Mouse (Mus musculus) activated CD4-positive, CD25-positive, alpha-beta regulatory T cell, adult 4 months (primary cell): ENCODE measurements around the gene Trappc6b. TPM values are rescaled to one million over a fixed set of nuclear protein-coding genes. Genes with fewer than 3 reads are reported as not detected.
"Not testable (repeated sequence)": the region's sequence is repeated elsewhere in the genome, so short reads cannot be mapped to it uniquely, and the experiment has no call there.

Experiments used
- ATAC-seq: one replicate; pipeline ENCODE4 v1.8.0; 2017
- polyA plus RNA-seq, 2 experiments: library from polyadenylated mRNA; unstranded; fragments of 100-300 nt; shearing (Covaris generic); gene quantifications; one replicate each; pipeline ENCODE4 v1.2.1; 2017

Gene Trappc6b
- polyA plus RNA-seq: 10 to 100 TPM; 73.9 to 78.8 TPM

DNA sequence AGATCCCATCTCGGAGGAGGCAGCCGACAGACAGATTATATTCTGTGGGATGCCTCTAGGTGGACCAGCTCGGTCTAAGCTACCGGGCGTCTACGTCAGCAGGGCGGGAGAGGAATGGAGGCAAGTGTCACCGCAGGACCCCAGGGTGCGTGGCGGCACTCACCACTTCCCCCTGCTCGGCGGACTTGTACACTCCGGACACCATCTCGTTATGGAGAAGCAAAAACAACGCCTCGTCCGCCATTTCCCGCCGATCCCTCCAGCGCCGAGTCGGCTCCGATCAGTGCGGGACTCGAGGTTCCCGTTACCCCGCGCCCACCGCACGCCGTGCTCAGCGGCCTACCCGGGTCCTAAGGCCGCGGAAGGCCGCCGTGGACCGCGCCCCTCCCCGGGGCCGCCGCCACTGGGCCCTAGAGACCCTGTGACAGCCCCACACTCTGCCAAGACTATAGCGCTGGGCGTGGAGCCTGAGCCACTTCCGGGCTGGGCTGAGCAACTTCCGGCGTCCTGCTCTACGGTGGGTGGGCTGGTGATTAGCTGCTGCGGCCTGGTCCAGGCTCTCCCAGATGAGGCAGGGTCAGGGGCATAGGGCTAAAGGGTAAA lies at the start of gene Trappc6b:
Gene Trappc6b (minus strand): TSS at position 480 of the 603 bp plus-strand sequence.
- ATAC-seq: peak; percentile 92

DNA sequence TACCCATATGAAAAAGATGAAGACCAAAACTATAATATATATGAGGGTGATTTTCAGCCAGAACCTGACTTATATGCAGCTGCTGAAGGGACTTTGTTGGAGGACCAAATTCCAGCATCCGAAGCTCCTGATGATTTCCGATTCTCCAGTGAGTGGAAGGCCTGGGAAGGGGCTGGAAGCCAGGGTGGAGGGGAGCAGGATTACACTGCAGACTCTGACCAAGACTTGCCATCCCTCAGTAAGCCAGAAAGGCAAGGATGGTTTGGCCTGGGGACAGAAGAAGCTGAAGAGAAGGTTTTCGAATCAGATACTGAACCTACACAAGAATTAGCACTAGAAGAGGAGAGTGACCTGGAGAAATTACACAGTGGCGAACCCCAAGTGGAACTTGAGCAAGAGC lies 46.7 kb upstream of the Trappc6b start:
- no peak for ATAC-seq

DNA sequence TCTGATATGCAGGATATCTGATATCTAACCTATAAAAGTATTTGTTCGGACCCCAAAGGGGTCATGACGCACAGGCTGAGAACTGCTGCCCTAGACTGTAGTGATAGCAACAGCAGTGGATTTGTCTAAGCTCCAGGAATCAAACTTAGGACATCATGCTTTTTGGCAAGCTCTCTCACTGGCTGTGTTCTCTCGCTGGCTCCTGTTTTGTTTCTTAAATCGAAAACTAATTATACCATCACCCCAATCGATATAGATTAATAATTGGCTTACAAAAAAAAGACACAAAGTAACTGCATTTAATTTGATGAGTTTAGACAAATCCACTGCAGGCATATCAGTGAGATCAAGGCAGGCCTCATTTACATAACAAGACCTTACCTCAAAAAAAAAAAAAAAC lies 45.2 kb upstream of the Trappc6b start:
- ATAC-seq: no peak

DNA sequence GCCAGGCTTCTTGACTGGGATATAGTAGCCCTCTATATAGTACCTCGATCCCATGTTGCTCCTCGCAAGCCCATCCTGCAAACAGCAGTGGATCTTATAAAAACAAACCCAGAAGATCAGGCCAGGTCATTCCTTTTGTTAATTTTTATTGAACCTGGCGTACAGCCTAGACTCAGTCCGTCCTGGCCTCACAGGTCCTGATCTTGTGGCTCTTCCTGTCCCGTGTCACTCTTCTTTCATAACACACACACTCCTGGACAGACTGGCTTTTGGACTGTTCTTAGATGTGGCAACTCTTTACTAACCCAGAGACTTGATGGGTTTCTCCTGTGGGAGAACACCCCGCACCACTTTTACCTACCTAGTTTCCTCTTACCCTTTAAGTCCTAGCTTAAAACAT lies 44.6 kb upstream of the Trappc6b start:
- no peak for ATAC-seq

DNA sequence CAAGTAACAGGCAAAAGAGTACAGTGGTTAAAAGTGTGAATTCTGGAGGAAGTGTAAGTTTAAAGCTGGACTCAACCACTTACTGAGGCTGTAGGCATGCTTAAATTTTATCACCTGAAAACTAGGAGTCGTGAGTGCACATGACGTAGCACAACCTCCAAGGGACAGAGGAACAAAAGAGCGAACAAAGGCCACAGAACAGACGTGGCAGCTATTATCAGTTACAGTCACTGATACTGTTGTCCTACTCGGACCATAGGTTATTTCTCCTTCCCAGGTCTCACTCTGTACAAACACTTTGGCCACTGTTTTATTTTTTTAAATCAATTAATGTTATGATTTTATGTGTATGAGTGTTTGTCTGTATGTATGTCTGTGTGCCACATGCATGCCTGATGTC lies 43.5 kb upstream of the Trappc6b start:
- ATAC-seq: no peak

DNA sequence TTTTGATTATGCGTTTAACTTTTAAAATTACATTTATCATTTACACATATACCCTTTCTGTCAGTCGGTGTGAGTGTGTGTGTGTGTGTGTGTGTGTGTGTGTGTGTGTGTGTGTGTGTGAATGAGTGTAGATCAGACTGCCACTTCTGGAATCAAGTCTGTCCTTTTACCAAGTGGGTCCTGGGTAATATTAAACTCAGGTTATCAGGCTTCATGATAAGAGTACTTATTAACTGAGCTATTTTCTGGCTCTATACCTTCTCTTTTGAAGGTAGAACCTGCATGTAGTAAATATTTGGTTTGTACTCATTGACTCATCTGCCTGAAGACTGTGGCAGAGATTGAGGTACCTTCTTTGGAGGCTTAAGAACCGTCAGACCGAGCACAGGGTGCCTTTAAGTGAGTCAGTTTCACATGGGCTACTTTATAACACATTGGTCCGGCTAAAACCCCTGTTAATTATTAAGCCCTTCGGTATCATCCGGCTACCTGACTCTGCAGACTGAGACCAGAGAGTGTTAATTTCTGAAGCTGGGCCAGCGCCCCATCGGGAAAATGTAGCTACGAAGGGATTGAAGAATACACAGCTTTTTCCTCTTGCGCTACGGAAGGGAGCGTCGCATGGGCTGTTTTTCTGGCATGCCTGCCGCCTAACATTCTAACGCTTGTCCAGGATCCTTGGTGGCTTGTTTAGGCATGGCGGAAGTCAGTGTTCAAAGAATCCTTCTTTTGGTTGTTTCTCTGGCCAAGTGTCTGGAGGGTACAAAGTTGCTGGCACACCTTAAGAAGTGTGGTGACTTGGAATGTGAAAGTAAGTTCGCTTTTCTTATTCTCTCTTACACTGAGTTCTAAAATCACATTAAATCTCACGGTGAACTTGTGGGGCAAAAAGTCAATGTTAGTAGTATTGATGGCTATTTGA lies 34.1 kb upstream of the Trappc6b start, which contains the start of gene Mia2:
Gene Mia2 (plus strand): TSS at position 696 of the 922 bp plus-strand sequence.
- ATAC-seq: no peak

DNA sequence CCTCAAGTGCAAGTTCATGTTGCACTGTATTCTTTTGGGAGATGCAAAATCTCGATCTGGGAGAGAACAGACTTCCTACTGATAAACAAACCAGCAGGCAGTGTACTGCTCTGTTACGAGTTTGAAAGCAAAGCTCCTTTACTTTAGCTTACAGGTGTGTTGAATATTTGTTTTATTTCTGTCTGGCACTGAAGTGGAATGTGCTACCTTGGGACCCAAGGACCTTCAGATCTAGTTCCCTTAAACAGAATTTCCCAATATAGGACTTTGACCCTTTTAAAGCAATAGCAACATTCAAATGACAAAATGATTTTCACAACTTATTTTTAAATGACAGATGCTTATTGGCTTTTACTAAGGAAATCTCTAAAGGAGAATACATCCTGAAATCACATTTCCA lies 32.3 kb upstream of the Trappc6b start:
- ATAC-seq: no peak

DNA sequence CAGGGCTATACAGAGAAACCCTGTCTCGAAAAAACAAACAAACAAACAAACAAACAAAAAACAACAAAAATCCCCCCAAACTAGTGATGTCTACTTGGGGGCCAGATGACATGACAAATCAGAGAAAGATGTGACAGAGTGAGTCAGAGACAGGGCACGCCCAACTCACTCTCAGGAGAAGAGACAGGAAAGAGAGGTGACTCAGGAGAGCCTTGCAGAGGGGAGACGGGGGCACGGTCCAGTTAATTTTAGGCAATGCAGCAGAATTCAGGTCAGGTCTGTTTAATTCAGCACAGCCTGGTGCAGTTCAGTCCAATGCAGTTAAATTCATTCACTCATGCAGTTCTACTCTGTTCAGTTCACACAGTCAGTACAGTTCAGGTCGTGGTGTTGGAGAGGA lies 24.9 kb upstream of the Trappc6b start:
- no peak for ATAC-seq

DNA sequence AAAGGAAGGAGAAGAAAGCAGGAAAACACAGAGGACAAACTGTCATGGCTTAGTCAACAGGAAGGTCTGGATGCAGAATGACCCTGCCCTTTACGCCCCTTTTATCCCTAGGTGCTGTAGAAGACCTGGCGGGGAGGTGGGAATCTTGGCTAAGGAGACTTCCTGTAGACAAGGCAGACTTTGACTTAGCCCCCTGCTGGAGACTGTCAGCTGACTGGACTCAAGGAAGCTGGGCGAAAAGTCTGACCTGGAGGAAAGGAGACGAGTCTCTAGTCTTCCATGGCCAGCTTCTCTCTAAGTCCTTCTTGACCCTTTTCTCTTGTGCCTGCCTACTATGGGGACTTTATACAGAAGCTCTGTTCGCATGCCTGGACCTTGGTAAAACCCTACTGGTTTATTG lies 23.2 kb upstream of the Trappc6b start:
- no peak for ATAC-seq

DNA sequence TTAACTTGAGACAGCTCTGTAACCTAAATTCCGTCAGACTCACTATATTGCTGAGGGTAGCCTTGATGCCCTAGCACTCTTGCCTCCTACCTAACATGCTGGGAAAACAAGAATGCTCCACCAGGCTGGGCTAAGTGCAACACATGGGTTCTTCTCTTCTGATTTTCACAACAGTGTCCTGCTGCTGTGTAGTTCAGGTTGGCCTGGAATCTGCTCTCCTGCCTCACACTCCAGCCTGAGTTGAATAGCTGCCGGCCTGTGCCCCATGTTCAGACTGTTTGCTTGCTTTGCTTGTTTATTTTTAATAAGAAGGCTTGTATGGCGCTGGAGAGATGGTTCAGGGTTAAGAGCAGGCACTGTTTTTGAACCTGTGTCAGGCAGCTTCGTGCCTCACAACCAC lies 19.2 kb upstream of the Trappc6b start:
- no peak for ATAC-seq

DNA sequence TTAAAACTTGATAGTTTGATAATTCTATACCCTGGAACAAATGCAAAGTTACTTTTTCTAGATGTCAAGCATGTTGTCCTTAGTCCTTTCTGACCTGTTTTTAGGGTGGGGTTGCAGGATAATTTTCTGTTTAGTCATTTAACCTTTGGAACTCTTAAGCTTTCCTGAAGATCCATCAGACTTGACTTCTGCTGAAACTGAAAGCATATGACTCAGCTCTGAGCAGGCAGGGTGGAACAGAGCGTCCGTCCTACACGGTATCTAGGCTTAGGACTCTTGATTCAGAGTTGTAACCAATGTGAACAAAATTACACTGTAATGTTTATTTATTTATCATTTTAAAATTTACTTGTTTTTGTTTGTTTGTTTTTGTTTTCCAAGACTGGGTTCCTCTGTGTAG lies 16.6 kb upstream of the Trappc6b start:
- ATAC-seq: no peak

DNA sequence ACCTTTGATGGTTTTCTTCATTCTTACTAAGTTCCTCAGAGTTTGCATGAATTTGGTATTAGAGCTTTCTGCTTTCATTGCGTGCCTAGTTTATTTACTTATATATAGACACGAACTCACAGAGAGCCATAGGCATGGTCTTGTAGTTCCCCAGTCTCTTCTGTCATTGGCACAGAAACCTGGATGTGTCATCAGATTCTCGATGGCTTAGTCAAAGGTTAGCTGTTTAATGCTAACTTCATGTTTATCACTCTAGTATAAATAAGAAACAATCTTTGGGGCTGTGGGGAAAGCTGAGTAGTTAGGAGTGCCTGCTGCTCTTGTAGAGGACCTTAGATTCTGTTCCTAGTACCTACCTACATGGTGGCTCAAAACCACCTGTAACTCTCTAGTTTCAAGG lies 15.7 kb upstream of the Trappc6b start:
- no peak for ATAC-seq

DNA sequence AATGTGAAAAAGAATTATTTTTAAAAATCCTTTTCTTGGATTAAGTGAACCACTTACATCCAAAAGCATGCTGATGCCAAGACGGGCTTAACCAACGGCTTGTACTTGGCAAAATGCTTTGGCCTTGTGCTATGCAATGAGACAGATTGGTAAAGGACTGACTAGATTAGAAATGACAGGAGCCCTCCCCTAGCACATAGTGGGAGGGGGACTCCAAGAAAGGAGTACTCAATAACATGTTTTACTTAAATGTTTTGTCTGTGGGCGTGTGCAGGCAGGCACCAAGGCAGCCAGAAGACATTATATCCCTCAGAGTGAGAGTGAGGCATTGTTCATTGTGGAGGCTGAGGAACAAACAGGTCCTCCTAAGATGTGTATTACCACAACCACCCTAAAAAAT lies 12.8 kb upstream of the Trappc6b start:
- ATAC-seq: no peak

DNA sequence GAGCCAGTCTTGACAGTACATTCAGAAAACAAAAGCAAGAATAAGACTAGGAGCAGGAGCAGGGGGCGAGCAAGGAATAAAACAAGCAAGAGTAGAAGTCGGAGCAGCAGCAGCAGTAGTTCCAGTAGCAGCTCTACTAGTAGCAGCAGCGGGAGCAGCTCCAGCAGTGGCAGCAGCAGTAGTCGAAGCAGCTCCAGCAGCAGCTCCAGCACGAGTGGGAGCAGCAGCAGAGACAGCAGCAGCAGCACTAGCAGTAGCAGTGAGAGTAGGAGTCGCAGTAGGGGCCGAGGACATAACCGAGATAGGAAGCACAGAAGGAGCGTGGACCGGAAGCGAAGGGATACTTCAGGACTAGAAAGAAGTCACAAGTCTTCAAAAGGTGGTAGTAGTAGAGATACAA lies 11.0 kb upstream of the Trappc6b start:
- no peak for ATAC-seq

DNA sequence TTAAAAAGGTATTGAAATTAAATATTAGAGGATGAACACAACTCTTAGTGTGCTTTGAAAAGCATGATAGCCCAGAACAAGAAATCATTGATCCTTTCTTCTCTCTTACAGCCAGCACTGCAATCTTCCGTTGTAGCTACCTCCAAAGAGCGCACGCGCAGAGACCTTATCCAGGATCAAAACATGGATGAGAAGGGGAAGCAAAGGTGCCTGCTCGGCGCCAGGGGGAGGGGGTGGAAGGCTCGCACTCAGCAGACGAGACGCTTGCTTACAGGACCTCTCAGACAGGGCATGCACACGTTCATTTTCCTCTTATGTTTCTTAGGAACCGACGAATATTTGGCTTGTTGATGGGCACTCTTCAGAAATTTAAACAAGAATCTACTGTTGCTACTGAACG lies 7.5 kb upstream of the Trappc6b start:
- ATAC-seq: no peak

DNA sequence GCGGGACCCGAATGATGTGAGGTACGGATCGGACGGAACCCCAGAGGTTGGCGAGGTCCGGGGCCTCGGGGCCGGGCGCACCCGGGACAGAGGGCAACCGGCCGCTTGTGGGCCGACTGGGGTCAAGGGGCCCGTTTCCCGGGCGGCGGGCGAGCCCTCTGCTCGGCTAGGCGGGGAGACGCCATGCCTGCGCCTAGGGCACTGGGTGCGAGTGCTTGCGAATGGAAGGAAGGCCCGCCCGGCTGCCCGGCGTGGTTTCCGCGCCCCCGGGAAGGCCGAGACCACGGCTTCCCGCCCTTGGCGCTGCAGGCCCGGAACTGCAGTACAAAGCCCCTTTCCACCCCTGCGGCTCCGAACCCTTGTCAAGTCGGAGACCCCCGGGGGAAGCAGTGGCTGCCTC lies 5.8 kb upstream of the Trappc6b start:
- ATAC-seq: peak; percentile 18

DNA sequence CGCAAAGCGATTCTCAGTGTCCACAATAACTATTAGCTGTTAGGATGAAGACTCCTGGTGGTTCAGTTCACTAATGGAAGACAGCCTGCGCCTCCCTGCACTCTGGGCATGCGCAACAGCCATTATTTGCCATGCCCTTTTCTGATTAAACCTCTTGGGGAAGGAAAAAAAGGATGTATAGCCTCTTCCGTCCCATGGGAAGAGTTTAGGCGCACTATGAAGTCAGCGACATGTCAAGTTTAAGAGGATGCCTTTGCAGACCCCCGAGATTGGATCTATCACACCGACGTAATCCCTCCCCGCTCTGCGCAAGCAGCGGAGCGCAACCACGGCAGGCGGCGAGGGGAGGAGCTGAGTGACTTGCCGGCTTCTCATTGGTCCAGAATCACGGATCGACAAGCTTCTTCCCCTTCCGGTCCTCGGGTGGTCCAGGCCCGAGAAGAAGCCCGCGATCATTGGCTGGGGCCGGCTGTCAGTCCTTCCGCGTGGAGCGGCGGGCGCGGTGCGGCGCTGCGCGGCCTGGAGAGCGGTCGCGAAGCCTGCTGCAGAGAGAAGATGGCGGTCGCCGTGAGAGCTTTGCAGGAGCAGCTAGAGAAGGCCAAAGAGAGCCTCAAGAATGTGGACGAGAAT lies 5.3 kb upstream of the Trappc6b start, which contains the start of gene Pnn:
Gene Pnn (plus strand): TSS at position 437 of the 630 bp plus-strand sequence.
- ATAC-seq: peak; percentile 99

DNA sequence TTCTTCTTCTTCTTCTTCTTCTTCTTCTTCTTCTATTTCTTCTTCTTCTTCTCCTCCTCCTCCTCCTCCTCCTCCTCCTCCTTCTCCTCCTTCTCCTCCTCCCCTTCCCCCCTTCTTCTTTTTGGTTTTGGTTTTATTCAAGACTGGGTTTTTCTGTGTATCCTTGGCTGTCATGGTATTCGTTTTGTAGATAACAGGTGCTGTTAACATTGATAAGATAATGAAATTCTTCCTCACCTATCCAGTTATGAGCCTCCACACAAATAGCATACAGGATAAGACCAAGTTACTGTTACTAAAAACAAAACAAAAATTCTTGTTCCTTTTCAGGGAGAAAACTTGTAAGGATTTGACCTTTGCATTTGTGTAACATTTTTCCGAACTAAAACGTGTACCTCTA lies 4.5 kb upstream of the Trappc6b start:
- no peak for ATAC-seq

DNA sequence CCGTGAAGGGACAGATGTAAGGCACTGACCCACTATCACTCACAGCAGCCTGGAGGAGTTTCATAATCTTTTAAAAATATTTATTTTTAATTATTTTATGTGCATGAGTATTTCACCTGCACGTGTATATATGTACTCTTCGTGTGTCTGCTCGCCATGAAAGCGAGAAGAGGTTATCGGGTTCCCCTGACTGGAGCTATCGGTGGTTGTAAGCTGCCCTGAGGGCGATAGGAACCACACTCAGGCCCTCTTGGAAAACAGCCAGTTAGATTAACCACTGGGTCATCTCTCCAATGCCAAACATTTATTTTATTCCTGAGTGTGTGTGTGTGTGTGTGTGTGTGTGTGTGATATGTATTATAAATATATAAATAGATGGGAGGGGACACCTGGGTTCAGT lies 3.6 kb upstream of the Trappc6b start:
- ATAC-seq: no peak

DNA sequence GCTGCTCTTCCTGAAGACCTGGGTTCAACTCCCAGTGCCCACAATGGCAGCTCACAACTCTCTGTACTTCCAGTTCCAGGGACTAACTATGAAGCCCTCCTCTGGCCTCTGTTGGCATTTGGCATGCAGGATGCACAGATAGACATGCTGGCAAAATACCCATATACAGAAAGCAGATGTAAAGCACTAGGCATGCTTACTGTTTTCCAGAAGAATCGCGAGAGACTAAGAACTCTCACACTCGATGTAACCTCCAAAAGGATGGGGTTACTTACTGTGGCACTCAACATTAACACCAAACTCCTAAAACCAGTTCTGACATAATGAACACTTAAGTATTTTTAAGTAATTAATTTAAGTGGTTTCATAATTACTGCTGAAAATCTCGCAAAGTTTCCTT lies 950 bp downstream of the Trappc6b start:
- ATAC-seq: no peak

DNA sequence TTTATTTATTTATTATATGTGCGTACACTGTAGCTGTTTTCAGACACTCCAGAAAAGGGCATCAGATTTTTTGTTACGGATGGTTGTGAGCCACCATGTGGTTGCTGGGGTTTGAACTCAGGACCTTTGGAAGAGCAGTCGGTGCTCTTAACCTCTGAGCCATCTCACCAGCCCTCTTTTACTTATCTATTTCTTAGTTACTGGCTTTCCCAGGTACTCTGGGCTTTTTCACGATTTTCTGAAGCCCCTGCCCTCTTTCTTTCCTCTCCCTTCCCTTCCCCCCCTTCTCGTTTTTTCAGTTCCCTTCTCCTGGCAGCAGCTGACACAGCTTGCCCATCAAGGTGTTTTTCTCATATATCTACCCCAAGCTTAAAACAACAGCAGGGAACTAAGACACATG lies 3.0 kb downstream of the Trappc6b start:
- ATAC-seq: not testable (repeated sequence)

DNA sequence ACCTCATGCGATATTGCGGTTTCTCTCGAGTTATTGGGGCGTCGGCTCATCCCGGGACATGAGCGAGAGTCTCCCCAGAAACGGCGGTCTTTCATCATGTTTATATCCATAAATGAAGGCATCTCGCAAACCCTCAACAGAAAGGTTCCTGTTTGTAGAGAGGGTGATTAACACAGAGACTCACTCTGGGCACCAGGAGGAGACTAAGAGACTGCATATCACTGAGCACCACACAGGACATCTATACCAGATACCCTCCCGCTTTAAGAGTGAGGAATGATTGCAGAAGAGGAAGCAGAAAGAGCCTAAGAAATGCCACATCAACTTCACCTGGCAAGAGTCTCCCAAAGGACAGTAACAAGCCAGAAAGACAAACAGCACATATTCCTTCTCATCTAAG lies 5.0 kb downstream of the Trappc6b start:
- ATAC-seq: no peak

DNA sequence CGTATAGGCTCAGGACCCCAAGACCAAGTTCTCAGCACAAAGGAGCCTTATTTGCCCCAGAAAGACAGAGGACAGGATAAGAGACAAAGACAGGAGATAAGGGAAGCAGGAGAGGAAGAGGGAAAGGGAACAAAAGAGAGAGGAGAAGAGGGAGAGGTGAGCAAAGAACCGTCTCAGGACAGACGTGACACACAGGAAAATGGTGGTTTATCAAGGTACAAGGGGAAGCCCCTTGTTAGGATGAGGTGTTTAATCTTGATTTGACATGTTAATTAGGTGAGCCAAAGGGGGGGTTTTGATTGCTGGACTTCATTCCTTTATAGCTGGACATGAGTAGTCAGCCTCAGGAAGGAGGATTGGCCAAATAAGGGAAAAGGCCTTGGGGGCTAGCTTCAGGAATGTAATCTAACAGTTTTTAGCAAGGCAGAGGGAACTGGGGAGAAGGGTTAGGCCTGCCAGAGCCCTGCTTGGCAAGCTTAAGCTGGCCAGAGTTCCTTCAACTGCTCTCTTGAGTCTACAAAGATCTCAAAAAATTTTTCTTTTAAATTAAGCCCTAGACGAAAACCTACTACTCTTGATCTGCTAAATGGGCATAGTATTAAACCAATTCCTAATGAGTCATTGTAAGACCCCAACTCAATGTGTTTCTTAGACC lies 5.9 kb downstream of the Trappc6b start:
- peak; percentile 90 for ATAC-seq
